In genomic region chr10:117637745-117638577, GRCm38 (mm10) we compare ENCODE assay signal across 26 mouse cellular contexts. TPM values are rescaled to one million over a fixed set of nuclear protein-coding genes. Genes with fewer than 3 reads are reported as not detected.
"Had no signal": no experiment of that assay in that cellular context is flagged by ENCODE, and none has a peak within 500 bp of the region (broad histone marks: within the 10 kb centered on the region; RNA-seq: fewer than 3 reads in every experiment).

No protein-coding gene starts in this region.

- H3K9ac ChIP-seq: embryonic facial prominence, embryonic 12.5 days; embryonic facial prominence, embryonic 13.5 days; embryonic facial prominence, embryonic 15.5 days; forebrain, embryonic 12.5 days; forebrain, embryonic 13.5 days; forebrain, embryonic 15.5 days; forebrain, postnatal 0 days had no signal

- H3K9me3 ChIP-seq: embryonic facial prominence, embryonic 10.5 days; embryonic facial prominence, embryonic 12.5 days; embryonic facial prominence, embryonic 13.5 days; embryonic facial prominence, embryonic 15.5 days; forebrain, embryonic 10.5 days; forebrain, embryonic 12.5 days; forebrain, embryonic 13.5 days; forebrain, embryonic 15.5 days; heart, embryonic 10.5 days had no signal

- H3K4me3 ChIP-seq: embryonic facial prominence, embryonic 10.5 days; embryonic facial prominence, embryonic 12.5 days; embryonic facial prominence, embryonic 13.5 days; embryonic facial prominence, embryonic 15.5 days; erythroblast, embryonic 14.5 days; forebrain, embryonic 10.5 days; forebrain, embryonic 12.5 days; forebrain, embryonic 13.5 days; forebrain, embryonic 15.5 days; gastrocnemius, adult 2 months; heart, adult 2 months; heart, embryonic 10.5 days had no signal

- H3K27me3 ChIP-seq: embryonic facial prominence, embryonic 12.5 days; embryonic facial prominence, embryonic 13.5 days; embryonic facial prominence, embryonic 15.5 days; forebrain, embryonic 12.5 days; forebrain, embryonic 13.5 days; forebrain, embryonic 15.5 days had no signal

- H3K4me2 ChIP-seq: embryonic facial prominence, embryonic 12.5 days; embryonic facial prominence, embryonic 13.5 days; embryonic facial prominence, embryonic 15.5 days; forebrain, embryonic 12.5 days; forebrain, embryonic 13.5 days; forebrain, embryonic 15.5 days had no signal

- H3K27ac ChIP-seq: embryonic facial prominence, embryonic 10.5 days; embryonic facial prominence, embryonic 12.5 days; embryonic facial prominence, embryonic 13.5 days; embryonic facial prominence, embryonic 15.5 days; forebrain, embryonic 10.5 days; forebrain, embryonic 12.5 days; forebrain, embryonic 13.5 days; forebrain, embryonic 15.5 days; gastrocnemius, adult 2 months; heart, adult 2 months; heart, embryonic 10.5 days had no signal

- H3K36me3 ChIP-seq: embryonic facial prominence, embryonic 10.5 days; embryonic facial prominence, embryonic 12.5 days; embryonic facial prominence, embryonic 13.5 days; embryonic facial prominence, embryonic 15.5 days; forebrain, embryonic 10.5 days; forebrain, embryonic 12.5 days; forebrain, embryonic 15.5 days; heart, embryonic 10.5 days had no signal

- H3K4me1 ChIP-seq: embryonic facial prominence, embryonic 15.5 days; forebrain, embryonic 15.5 days had no signal

- ATAC-seq: forebrain, embryonic 13.5 days; forebrain, embryonic 15.5 days; forebrain, embryonic 16.5 days; forebrain, postnatal 0 days had no signal

- DNase-seq: cerebellum, adult 9-10 months; cerebellum, adult 9-11 months; cerebellum, postnatal 10 days; cerebellum, postnatal 14 days; cerebellum, postnatal 25 days; cerebellum, postnatal 36 days; forebrain, postnatal 0 days; gastrocnemius, adult 2 months; gastrocnemius, postnatal 10 days; gastrocnemius, postnatal 14 days; gastrocnemius, postnatal 25 days; gastrocnemius, postnatal 36 days; heart, adult 11 months; heart, adult 18-20 months; heart, adult 2 months had no signal

RNA-seq across cellular contexts. Expression of gene Cpm, which starts 8.7 kb away (rescaled TPM):
- polyA plus RNA-seq: erythroblast, embryonic 14.5 days had no signal
